Mouse (Mus musculus): ENCODE measurements around the gene Ndufc1. TPM values are rescaled to one million over a fixed set of nuclear protein-coding genes. Genes with fewer than 3 reads are reported as not detected.
"Not testable (repeated sequence)": the region's sequence is repeated elsewhere in the genome, so short reads cannot be mapped to it uniquely, and the experiment has no call there.

The Ndufc1 gene
- total RNA-seq, 2 experiments from 2014 or later: 76.8 to 243 TPM

DNA sequence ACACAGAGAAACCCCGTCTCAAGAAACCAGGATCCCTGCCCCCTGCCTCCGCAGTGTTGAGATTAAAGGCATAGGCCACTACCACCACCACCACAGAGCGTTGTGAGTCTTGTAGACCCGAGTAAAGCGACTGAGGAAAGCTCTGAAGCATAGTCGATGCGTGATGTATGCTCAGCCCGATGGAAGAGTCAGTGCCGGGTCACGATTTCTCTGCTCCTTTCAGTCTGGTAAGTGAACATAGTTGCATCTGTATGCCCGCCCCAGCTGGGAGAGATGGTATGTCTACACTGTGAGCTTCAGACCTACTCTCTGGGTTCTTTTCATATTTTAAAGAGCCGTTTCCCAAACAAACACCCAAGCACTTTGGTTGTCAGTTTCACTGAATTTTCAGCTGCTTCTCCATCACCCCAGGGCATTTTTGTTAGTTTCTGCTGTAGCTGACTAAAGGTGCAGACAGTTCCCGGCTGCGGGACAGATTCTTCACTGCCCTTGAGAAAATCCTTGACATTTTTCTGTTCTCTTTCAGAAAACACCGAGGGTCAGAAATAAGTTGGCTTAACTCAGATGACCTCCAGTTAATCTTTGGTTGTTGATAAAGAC lies 11.0 kb downstream of the Ndufc1 start:
- ATAC-seq (replicated peaks; ENCODE audit: poor library complexity, severe bottlenecking): no peak

DNA sequence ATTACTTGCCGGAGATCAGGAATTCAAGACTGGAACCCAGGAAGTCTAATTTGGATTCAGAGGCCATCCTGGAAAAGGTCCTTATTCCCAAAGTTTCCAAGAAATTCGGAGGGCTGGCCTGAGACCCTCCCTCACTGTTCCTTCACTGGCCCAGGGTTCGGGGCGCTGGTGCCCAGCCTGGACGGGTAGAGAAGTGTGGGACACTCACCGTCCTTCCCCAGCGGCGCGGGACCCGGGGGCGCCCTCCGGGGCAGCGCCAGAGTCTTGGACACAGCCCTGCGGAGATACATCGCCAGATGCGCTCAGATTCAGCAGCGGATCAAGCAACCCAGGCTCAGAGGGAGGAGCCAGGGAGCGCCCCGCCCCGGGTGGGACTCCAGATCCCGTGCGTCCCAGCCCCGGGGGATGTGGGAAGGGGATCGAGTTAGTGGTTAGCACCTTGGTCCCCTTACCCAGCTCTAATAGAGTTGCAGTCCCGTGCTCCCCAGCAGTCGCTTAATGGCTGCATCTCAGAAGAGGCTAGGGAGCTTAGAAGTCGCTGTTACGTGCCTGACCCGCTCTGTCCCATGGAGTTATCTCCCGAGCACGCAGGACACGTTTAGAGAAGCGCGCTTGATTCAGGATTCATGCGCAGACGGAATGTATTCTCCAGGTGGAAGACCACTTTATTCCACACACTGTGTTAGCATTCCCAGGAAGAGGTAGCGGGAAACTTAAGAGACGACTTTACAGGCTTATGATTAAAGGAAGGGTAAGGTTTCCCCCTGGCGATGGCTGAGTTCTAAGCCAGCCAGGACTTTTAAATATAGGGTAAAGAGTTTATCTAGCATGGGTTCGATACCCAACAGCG lies 12.3 kb downstream of the Ndufc1 start, which contains the start of gene Mgarp:
Mgarp (minus strand) TSS at position 520 of the 850 bp plus-strand sequence.
- peak; percentile 96 for ATAC-seq (replicated peaks; ENCODE audit: poor library complexity, severe bottlenecking)

DNA sequence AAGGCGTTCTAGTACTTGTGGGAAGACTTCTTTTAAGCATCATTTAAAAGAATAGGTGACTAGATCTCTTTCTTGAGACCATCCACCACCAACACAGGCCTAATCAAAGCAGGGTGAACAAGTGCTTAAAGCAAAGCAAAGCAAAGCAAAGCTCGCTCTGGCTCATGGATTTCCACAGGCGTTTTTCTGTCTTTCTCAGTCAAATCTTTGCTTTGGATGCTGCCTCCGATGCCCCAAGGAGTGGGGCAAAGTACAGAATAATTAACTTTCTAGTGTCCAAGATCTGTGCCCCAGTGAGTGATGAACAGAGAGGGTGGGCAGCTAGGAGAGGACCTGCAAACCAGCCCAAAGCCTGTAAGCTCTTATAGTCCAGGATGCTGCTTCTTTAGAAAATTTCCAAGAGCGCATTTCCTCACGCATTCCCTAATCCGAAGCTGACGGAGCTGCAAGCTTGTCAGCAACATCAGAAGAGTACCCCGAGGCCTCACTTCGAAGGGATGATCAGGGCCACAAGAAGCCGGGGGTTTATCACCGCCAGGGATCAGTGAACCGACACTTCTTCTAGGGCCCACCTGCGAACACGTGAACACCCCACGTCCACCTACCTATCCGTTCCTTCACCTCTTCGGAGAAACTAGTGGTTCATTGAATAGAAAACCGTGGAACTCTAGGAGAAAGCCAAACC lies 13.2 kb downstream of the Ndufc1 start:
- no peak for ATAC-seq (replicated peaks; ENCODE audit: poor library complexity, severe bottlenecking)

DNA sequence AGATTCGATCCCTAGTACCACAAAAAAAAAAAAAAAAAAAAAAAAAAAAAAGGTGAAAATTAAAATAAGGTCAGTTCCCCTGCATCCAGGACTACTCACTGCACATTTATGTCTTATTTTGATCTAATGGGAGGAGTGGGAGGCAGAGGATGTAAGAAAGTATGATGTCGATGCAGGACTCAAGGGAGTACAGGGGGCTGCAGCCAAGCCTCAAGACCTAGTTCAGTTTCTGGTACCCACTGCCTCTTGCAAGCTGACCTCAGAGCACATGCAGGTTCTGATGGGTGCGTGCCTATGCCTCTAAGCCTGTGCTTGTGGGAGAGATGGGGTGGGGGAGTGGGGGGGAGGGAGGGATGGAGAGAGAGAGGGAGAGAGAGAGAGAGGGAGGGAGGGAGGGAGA lies 13.9 kb downstream of the Ndufc1 start:
- no peak for ATAC-seq (replicated peaks; ENCODE audit: poor library complexity, severe bottlenecking)

DNA sequence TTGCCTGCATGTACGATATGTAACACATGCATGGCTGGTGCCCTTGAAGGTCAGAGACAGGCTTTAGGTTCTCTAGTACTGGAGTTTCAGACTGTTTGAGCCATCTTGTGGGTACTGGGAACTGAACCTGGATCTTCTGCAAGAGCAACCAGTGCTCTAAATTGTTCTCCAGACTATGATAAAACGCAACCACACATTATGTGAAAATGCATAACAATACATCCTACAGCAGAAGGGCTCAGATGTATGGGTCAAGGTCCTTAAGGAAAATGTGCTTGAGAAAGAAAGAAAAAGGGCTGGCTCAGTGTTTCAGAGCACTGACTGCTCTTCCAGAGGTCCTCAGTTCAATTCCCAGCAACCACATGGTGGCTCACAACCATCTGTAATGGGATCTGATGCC lies 15.1 kb downstream of the Ndufc1 start:
- no peak for ATAC-seq (replicated peaks; ENCODE audit: poor library complexity, severe bottlenecking)

DNA sequence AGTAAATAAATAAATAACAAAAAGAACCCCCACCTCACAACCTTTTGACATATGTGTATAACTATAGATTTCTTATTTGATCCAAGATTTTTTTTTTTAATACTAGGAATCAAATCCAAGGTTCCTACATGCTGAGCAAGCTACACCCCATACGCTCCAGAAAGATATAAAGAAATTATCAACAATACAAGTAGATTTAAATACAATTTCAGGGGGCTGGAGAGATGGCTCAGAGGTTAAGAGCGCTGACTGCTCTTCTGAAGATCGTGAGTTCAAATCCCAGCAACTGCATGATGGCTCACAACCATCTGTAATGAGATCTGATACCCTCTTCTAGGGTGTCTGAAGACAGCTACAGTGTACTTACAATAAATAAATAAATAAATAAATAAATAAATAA lies 15.8 kb downstream of the Ndufc1 start:
- ATAC-seq (replicated peaks; ENCODE audit: poor library complexity, severe bottlenecking): not testable (repeated sequence)

DNA sequence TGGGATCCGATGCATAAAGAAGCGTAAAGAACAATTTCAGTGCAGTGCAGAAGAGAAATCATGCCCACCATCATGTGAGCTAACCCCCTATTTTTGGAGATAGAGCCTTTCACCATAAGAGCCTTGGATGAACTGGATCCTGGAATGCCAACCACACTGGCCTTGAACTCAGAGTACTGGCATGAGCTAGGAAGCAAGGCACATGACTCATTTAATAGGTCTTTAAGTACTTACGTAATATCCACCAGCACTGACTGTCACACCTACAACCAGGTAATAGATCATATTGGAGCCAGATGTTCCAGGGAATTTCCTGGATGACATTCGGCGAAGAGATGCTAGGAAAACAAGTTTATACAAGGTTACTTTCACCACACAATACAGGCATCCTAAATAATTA lies 17.2 kb downstream of the Ndufc1 start:
- ATAC-seq (replicated peaks; ENCODE audit: poor library complexity, severe bottlenecking): no peak

DNA sequence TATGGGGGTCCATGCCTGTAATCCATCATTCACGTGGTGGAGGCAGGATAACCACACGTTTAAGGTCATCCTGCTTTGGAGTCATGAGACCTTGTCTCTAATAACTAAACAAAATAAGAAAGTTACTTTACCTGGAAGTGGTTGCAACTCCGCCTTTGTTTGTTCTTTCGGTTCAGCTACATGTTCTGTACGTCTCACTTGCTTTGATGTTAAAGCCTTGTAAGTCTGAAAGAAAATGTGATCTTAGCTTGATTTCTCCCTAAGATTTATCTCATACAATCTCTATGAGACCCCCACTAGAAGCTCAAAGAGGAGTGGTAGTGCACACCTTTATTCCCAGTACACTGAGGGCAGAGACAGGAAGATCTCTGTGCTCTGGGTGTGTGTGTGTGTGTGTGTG lies 17.7 kb downstream of the Ndufc1 start:
- no peak for ATAC-seq (replicated peaks; ENCODE audit: poor library complexity, severe bottlenecking)

DNA sequence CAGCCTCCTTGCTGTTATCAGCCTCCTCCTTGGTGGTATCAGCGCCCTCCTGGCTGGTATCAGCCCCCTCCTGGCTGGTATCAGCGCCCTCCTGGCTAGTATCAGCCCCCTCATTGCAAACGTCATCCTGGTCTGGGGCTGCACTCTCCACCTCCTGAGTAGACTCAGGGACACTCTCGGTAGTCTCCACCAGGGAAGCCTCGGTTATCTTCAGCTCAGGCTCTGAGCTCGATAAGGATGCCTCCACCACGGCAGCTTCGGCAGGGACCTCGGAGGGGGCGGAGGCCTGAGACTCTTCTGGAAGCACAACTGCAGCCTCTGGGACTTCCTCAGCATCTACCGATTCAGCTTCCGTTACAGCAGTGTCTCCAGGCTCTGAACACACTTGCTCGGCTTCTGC lies 19.9 kb downstream of the Ndufc1 start:
- ATAC-seq (replicated peaks; ENCODE audit: poor library complexity, severe bottlenecking): peak; percentile 76

DNA sequence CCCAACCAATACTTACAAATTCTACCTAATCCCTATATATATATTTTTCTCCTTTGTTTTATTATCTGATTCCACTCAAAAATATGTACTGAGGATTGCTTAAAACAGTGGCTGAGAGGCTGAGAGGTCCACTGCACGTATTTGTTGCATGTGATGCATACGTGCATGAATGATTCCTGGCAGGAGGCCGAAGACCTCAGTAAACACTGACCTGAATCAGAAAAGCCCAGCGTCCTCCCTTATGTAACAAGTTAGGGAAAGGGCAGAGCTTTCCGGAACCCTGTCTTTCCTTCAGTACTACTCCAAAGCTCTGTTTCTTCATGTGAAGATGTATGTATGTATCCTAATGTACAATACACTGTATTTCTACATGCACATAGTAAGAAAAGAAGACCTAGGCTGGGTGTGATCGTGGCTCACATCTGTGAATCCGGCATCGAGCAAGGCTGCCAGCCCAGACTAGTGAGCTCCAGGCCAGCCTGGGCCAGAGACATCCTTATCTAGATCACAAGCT lies 20.9 kb downstream of the Ndufc1 start:
- no peak for ATAC-seq (replicated peaks; ENCODE audit: poor library complexity, severe bottlenecking)

DNA sequence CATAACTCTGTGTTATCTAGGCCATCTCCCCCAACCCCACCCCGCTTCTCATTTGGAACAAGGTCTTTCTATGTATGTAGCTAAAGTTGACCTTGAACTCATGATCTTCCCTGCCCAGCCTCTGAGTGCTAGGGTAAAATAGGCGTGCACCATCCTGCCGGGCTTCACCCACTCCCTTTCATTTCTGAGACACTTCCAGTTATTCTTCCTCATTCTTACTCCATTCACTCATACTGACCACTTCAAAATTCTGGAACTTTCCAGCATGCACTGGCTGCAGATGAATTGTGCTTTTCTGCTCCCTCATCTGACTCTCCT lies 21.7 kb downstream of the Ndufc1 start:
- 0 out of 2 replicates have a peak, but pooled peaks have one; percentile 29 for ATAC-seq (replicated peaks; ENCODE audit: poor library complexity, severe bottlenecking)

DNA sequence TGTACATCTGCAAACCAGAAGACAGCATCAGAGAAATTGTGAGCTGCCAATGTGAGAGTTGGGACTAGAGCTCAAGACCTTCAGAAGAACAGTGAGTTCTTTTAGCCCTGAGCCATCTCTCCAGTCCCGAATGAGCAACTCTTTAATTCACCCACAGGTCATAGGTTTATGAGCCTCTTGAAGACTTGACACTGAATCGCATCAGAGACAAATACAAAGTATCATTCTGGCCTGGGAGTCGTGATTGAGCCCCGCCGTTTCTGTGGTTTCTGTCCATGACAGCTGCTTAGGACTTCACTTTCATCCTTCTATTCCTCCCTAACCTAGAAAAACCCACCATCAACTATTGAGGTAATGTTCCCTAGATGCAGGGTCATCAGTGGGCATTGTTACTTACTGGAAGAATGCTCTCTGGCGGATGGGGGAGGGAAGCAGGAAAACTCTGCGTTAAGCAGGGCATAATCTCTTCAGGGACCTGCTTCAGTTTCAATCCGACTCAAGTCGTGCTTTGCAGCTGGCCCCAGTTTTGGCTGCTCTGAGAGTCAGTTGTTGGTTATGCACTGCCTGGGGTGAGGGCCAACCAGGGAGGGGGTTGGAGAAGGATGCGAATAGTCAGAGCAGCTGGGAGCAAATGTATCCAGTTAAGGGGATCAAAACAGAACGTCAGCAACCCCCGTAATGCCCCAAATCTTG lies 22.2 kb downstream of the Ndufc1 start:
- ATAC-seq (replicated peaks; ENCODE audit: poor library complexity, severe bottlenecking): no peak

DNA sequence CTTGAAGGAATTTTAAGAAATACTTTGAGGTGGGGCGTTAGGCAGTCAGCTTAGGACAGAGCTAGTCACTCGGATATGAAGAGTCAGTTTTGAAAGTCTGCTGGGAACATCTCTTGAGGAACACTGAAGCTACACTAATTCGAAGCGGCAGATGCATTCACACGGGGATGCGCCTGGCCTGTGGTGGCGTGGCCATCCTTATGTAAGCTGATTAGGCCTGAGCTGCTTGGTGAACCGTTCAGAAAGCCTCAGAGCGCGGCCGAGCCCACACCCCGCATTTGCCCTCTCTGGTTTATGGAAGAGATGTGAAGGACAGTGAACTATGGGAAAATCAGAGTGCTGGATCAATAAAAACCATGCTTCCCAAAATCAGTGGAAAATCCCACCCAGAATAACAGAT lies 25.4 kb downstream of the Ndufc1 start:
- ATAC-seq (replicated peaks; ENCODE audit: poor library complexity, severe bottlenecking): no peak

DNA sequence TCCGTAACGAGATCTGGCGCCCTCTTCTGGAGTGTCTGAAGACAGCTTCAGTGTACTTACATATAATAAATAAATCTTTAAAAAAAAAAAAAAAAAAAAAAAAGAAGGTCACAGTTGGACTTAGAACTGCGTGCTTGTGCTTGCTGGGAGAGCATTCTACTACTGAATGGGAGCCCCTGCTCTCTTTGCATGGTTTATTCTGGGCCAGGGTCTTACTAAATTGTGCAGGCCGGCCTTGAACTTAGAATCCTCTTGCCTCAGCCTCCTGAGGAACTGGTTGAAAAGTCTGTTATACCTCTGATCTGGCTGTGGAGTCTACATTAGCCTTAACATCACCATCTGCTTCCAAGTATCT lies 28.2 kb downstream of the Ndufc1 start:
- ATAC-seq (replicated peaks; ENCODE audit: poor library complexity, severe bottlenecking): no peak

DNA sequence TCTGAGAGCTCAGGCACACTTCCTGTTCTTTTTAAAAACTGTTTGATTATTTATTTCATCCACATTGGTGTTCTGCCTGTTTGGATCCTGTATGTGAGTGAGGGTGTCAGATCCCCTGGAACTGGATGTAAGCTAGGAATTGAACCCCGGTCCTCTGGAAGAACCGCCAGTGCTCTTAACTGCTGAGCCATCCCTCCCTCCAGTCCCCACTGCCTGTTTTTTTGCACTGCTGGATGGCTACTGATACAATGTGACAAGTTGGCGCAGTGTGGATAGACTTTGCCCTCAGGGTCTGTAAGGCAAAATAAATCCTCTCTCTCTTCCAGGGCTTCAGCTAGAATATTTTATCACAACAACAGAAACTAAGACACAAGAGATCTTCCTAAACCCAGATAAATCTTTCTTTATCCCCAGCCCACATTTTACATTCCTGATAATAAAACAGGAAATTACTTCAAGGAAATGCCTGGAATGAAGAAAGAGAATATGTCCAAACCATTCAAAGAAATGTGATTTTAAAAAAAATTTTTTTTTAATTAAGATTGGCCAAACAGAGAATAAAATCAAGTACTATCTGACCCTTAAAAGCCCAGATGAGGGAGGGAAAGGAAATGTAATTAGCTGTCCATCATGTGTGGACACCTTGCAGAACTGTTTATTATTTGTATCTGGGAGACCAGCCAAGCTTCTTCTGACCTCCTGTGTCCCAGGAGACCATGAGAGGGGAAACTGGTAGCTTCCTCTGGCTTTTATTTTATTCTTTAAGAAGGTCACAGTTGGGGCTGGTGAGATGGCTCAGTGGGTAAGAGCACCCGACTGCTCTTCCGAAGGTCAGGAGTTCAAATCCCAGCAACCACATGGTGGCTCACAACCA lies 28.8 kb downstream of the Ndufc1 start:
- ATAC-seq (replicated peaks; ENCODE audit: poor library complexity, severe bottlenecking): no peak

DNA sequence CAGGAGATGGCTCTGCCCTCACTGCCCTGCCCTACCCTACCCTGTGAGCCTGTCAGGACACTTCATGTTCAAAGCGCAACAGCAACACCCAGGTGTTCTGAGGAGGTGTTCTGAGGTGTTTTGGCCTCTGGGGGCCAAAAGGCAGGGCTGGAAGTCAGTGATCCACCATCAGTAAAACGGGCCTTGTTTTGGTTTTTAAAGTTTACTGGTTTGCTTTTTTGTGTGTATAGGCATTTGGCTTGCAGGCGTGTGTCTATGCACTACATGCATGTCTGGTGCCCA lies 30.2 kb downstream of the Ndufc1 start:
- ATAC-seq (replicated peaks; ENCODE audit: poor library complexity, severe bottlenecking): 0 out of 2 replicates have a peak, but pooled peaks have one; percentile 1

DNA sequence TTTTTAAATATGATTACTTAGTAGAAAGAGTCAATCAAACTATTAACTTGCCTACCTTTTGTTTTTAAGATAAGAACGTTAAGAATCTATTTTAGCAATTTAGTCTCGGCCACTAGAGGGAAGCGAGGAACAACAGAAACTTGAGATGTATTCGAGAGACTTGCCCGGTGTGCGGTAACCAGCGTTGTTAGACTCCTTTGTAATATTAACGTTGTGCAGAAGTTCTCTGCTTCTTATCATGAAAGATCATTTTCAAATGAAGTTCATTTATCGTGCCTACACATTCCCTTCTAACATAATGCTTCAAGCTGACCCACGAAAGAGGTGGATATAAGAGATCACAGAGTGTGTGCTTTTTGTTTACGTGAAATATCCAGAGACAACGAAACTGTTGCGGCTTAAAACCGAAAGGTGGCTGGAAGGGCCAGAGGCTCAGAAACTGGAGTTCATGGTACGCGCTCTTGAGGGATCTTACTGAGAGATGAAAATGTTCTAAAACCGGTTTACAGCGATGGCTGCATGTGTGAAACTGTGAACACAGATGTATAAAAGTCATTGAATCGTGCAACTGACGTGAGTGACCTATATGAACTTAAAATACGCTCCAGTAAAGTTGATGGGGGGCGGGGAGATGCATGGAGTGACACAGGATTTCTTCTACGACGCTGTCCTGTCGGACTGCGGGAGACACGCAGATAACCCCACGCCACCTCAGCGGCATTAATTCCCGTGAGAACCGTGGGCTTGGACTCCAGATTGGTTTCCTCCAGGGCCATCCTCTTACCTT lies 30.7 kb downstream of the Ndufc1 start:
- ATAC-seq (replicated peaks; ENCODE audit: poor library complexity, severe bottlenecking): peak; percentile 59

DNA sequence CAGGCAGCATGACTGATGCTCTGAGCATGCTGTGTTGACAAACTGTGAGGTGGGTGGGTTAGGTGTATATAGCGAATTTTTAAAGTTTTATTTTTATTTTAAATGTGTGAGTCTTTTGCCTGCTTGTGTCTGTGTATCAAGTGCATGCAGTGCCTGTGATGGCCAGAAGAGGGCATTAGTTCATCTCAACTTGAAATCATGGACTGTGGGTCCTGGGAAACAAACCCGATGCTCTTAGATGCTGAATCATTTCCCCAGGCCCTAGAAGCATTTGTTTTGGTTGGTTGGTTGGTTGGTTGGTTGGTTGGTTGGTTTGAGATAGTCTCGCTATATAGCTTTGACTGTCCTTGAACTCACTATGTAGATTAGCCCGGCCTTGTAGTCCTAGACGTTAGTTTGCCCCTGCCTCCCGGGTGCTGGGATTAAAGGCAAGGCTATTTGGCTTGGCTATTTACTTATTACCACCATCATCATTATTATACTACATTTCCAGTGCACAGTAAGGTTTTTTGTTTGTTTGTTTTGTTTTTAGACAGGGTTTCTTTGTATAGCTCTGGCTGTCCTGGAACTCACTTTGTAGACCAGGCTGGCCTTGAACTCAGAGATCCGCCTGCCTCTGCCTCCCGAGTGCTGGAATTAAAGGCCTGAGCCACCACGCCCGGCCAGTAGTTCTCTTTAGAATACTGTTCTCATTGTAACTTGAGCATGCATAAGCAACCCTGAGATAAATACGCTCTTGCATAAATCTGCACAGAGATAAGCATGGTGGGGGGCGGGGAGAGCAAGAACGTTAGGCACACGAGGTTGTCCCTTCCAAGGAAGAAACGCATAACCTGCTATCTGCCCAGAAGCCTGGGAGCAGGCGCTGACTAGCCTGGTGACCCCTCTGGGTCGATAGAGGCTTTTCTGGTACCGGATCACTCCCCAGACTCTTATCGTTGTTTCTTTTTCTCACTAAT lies 33.2 kb downstream of the Ndufc1 start:
- ATAC-seq (replicated peaks; ENCODE audit: poor library complexity, severe bottlenecking): peak; percentile 75

Data from granulocyte monocyte progenitor cell, adult 5-6 weeks (primary cell).